Mouse (Mus musculus): Measurements from ENCODE around the gene Tcl1. TPM values are rescaled to one million over a fixed set of nuclear protein-coding genes. Genes with fewer than 3 reads are reported as not detected.
"Not testable (repeated sequence)": the region's sequence is repeated elsewhere in the genome, so short reads cannot be mapped to it uniquely, and the experiment has no call there.

The Tcl1 gene
- polyA plus RNA-seq, 1 experiment from 2014 or later, result not detected

DNA sequence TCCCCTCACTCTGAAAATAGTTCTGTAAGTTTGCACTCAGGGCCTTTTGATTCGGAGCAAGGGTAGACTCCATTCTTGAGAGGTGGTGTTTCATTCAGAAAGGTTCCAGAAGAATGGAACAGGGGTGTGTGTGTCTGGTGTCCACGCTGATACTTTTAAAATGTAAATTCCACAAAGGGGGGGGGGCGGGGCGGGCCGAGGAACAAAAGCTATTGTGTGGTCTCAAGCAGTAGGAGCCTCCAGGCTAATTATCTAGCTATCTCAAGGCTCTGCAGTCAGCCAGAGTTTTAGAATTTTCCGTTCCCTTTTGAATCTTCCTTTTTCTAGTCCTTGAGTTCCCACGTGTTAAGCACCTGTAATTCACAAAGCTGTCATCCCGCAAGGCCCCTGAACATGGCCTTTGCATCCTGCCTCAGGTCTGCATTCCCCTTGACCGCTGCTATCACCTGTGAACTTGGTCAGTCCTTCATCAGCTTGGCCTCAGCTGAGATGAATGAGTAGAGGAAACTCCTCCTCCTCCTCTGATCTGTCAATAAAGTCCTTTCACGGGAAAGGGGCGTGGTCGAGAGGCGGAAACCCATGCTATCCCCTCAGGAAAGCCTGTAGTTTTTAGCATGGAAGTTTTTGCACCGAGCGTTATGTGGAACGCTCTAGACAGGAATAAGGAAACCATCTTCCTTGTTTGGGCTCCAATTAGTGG lies 2.2 kb upstream of the Tcl1 start:
- H3K4me3 ChIP-seq (ENCODE audit: low read depth, low read length), result no peak overlapping the region
- DNase-seq (ENCODE audit: low spot score) (no peak), ATAC-seq (ENCODE audit: low FRiP score, low TSS enrichment) (no peak)
- no peak overlapping the region for H3K27ac ChIP-seq (replicated peaks)
- no peaks in the 10 kb centered on the region for H3K27me3 ChIP-seq (ENCODE audit: control insufficient read depth, insufficient read depth, low read length)
- TF ChIP-seq CTCF (IDR thresholded peaks at IDR 0.05; ENCODE audit: low read depth), result no peak
- TF ChIP-seq EP300 (optimal IDR thresholded peaks at IDR 0.05), result no peak
- no peaks in the 10 kb centered on the region for H3K36me3 ChIP-seq (ENCODE audit: control insufficient read depth, insufficient read depth, low read length)
- H3K4me2 ChIP-seq (replicated peaks; ENCODE audit: low read depth), result no peak overlapping the region
- no peak overlapping the region for H3K9ac ChIP-seq (ENCODE audit: low read length)
- 55% methylated on average over 16 of the region's 16 CpGs for WGBS
- H3K4me1 ChIP-seq (replicated peaks; ENCODE audit: control insufficient read depth, insufficient read depth), result no peaks in the 10 kb centered on the region
- H3K9me3 ChIP-seq (ENCODE audit: control insufficient read depth, low read length), result no peaks in the 10 kb centered on the region

DNA sequence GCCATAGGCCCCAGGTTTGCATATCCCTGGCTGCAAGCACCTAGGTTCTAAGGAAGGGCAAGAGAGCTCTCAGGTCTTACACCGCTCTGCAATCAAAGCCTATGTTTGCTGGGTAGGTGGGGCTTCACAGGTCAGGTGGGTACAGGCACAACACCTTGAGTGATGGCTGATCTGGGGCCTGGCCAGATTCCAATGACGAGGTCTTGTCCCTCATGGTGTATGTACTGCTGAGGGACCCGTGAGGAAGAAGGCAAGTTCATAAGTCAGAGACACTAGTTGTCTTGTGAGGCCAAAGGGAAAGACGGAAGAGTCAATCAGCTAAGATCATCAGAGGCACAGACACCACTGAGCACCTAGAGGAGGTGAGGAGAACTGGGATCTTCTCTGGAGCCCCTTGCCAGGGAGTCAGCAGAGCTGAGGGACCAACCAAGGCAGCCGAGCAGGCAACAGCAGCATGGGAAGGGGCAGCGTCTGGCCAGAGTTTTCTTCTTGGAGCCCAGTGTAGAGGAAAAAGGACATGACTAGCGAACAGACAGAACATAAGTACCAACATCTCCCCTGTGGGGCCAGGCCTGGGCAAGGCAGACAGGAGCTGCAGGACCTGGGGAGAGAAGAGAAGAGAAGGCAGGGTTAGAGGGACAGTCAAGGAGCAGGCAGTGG lies 5.4 kb downstream of the Tcl1 start:
- WGBS, result 75% methylated on average over 7 of the region's 7 CpGs
- TF ChIP-seq CTCF (IDR thresholded peaks at IDR 0.05; ENCODE audit: low read depth) (no peak), EP300 (optimal IDR thresholded peaks at IDR 0.05) (no peak)
- H3K36me3 ChIP-seq (ENCODE audit: control insufficient read depth, insufficient read depth, low read length), result no peaks in the 10 kb centered on the region

DNA sequence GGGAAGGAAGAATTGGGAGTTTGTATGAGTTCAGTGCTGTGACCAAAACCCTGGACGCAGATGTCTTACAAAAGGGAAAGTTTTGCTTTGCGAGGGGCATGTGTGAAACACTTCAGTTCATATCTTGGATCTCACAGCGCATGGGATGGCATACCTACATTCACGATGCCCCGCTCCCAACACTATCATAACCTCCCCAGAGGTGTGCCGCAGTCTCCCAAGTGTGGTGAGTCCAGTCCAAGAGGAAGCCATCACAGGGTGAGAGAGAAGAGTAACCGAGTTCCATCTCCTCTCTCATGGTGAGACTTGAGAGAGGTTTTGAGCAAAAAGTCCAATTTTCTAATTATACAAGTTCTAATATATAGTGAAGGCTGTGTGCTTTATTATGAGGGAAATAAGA lies 13.4 kb downstream of the Tcl1 start:
- Histone ChIP-seq H3K36me3 (ENCODE audit: control insufficient read depth, insufficient read depth, low read length) (no peaks in the 10 kb centered on the region), H3K27ac (replicated peaks) (no peak overlapping the region), H3K27me3 (ENCODE audit: control insufficient read depth, insufficient read depth, low read length) (no peaks in the 10 kb centered on the region), H3K9ac (ENCODE audit: low read length) (no peak overlapping the region), H3K4me1 (replicated peaks; ENCODE audit: control insufficient read depth, insufficient read depth) (no peaks in the 10 kb centered on the region), H3K9me3 (ENCODE audit: control insufficient read depth, low read length) (no peaks in the 10 kb centered on the region), H3K4me2 (replicated peaks; ENCODE audit: low read depth) (no peak overlapping the region), H3K4me3 (ENCODE audit: low read depth, low read length) (no peak overlapping the region)
- ATAC-seq (ENCODE audit: low FRiP score, low TSS enrichment), result no peak
- TF ChIP-seq CTCF (IDR thresholded peaks at IDR 0.05; ENCODE audit: low read depth), result no peak
- TF ChIP-seq EP300 (optimal IDR thresholded peaks at IDR 0.05), result no peak
- no peak for DNase-seq (ENCODE audit: low spot score)
- 94% methylated on average over 7 of the region's 7 CpGs for WGBS

More for the DNA sequence above, 5.4 kb downstream of the Tcl1 start:
- H3K4me2 ChIP-seq (replicated peaks; ENCODE audit: low read depth), result no peak overlapping the region
- H3K4me1 ChIP-seq (replicated peaks; ENCODE audit: control insufficient read depth, insufficient read depth), result no peaks in the 10 kb centered on the region
- no peak overlapping the region for H3K9ac ChIP-seq (ENCODE audit: low read length)
- no peak overlapping the region for H3K4me3 ChIP-seq (ENCODE audit: low read depth, low read length)
- no peaks in the 10 kb centered on the region for H3K27me3 ChIP-seq (ENCODE audit: control insufficient read depth, insufficient read depth, low read length)
- no peak for DNase-seq (ENCODE audit: low spot score)
- H3K27ac ChIP-seq (replicated peaks), result no peak overlapping the region
- ATAC-seq (ENCODE audit: low FRiP score, low TSS enrichment), result no peak
- H3K9me3 ChIP-seq (ENCODE audit: control insufficient read depth, low read length), result no peaks in the 10 kb centered on the region

DNA sequence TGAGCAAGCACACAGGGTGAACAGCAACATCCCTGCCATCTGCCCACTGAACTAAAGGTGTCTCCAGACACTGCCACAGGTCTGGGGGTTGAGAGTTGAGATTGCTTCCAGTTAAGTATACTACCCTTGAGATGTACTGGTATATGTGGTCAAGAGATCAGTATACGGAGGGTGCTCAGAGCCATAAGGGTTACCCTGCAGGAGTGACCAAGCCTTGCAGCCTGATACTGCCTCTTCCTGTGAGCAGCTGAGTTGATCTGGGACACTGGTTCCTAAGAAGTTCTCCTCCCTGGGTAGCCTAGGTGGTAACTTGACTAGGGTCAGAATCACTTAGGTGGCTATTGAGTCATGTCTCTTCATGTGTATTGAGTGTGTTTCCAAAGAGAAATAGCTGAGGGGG lies 14.2 kb downstream of the Tcl1 start:
- 94% methylated on average over 1 of the region's 1 CpGs for WGBS
- no peaks in the 10 kb centered on the region for H3K36me3 ChIP-seq (ENCODE audit: control insufficient read depth, insufficient read depth, low read length)
- H3K9ac ChIP-seq (ENCODE audit: low read length), result no peak overlapping the region
- no peak overlapping the region for H3K27ac ChIP-seq (replicated peaks)
- no peaks in the 10 kb centered on the region for H3K4me1 ChIP-seq (replicated peaks; ENCODE audit: control insufficient read depth, insufficient read depth)
- TF ChIP-seq EP300 (optimal IDR thresholded peaks at IDR 0.05) (no peak), CTCF (IDR thresholded peaks at IDR 0.05; ENCODE audit: low read depth) (no peak)
- no peaks in the 10 kb centered on the region for H3K9me3 ChIP-seq (ENCODE audit: control insufficient read depth, low read length)
- no peaks in the 10 kb centered on the region for H3K27me3 ChIP-seq (ENCODE audit: control insufficient read depth, insufficient read depth, low read length)
- no peak for DNase-seq (ENCODE audit: low spot score)
- H3K4me2 ChIP-seq (replicated peaks; ENCODE audit: low read depth), result no peak overlapping the region
- no peak overlapping the region for H3K4me3 ChIP-seq (ENCODE audit: low read depth, low read length)
- no peak for ATAC-seq (ENCODE audit: low FRiP score, low TSS enrichment)

DNA sequence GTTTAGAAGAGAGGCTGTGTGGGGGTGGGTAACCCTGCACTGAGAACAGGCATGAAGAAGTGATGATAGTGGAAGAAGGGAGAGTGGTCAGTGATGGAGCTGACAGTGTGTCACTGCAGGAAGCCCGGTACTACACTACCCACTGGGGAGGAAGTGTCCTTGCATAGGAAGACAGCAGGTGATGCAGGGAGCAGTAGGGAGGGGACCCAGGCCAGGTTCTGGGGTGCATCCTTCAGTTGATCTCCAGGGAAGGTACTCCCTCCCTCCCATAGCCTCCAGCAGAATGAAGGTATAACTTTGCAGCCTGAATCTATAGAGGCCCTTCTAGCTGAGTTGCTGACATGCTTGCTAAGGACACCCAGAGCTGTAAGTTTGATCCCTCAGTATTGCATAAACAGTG lies 15.5 kb downstream of the Tcl1 start:
- WGBS, result 73% methylated on average over 1 of the region's 1 CpGs
- H3K4me3 ChIP-seq (ENCODE audit: low read depth, low read length), result no peak overlapping the region
- TF ChIP-seq CTCF (IDR thresholded peaks at IDR 0.05; ENCODE audit: low read depth), result no peak
- TF ChIP-seq EP300 (optimal IDR thresholded peaks at IDR 0.05), result no peak
- no peaks in the 10 kb centered on the region for H3K4me1 ChIP-seq (replicated peaks; ENCODE audit: control insufficient read depth, insufficient read depth)
- no peak overlapping the region for H3K9ac ChIP-seq (ENCODE audit: low read length)
- H3K27me3 ChIP-seq (ENCODE audit: control insufficient read depth, insufficient read depth, low read length), result no peaks in the 10 kb centered on the region
- DNase-seq (ENCODE audit: low spot score), result no peak
- no peaks in the 10 kb centered on the region for H3K36me3 ChIP-seq (ENCODE audit: control insufficient read depth, insufficient read depth, low read length)
- H3K27ac ChIP-seq (replicated peaks), result no peak overlapping the region
- ATAC-seq (ENCODE audit: low FRiP score, low TSS enrichment), result no peak
- no peak overlapping the region for H3K4me2 ChIP-seq (replicated peaks; ENCODE audit: low read depth)
- H3K9me3 ChIP-seq (ENCODE audit: control insufficient read depth, low read length), result no peaks in the 10 kb centered on the region

DNA sequence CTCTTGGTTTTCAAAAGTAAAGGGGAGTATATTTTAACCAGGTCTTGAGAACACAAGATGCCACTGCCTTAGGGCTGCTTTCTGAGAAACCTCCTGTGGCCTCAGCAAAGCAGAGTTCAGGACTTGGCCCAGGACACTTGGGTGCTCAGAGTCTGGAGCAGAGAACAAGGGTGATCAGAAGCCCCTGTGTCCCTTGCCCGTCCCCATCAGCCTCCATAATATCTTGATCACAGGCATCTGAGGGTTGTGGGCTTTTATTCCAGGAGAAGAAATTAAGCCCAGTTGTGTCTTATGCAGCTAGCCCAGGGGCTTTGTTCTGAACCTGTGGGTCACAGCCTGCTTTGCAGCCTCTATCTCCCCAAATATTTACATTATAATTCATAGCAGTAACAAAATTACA lies 20.9 kb downstream of the Tcl1 start, which contains the start of gene Tcl1b4:
TSS of gene Tcl1b4 (plus strand) at position 301 of the 400 bp plus-strand sequence.
- H3K36me3 ChIP-seq (ENCODE audit: control insufficient read depth, insufficient read depth, low read length); H3K9me3 ChIP-seq (ENCODE audit: control insufficient read depth, low read length); DNase-seq (ENCODE audit: low spot score); H3K4me3 ChIP-seq (ENCODE audit: low read depth, low read length); H3K27ac ChIP-seq (replicated peaks); H3K9ac ChIP-seq (ENCODE audit: low read length); H3K4me1 ChIP-seq (replicated peaks; ENCODE audit: control insufficient read depth, insufficient read depth); ATAC-seq (ENCODE audit: low FRiP score, low TSS enrichment); H3K4me2 ChIP-seq (replicated peaks; ENCODE audit: low read depth); H3K27me3 ChIP-seq (ENCODE audit: control insufficient read depth, insufficient read depth, low read length): not testable (repeated sequence)
- WGBS, result 67% methylated on average over 1 of the region's 1 CpGs

DNA sequence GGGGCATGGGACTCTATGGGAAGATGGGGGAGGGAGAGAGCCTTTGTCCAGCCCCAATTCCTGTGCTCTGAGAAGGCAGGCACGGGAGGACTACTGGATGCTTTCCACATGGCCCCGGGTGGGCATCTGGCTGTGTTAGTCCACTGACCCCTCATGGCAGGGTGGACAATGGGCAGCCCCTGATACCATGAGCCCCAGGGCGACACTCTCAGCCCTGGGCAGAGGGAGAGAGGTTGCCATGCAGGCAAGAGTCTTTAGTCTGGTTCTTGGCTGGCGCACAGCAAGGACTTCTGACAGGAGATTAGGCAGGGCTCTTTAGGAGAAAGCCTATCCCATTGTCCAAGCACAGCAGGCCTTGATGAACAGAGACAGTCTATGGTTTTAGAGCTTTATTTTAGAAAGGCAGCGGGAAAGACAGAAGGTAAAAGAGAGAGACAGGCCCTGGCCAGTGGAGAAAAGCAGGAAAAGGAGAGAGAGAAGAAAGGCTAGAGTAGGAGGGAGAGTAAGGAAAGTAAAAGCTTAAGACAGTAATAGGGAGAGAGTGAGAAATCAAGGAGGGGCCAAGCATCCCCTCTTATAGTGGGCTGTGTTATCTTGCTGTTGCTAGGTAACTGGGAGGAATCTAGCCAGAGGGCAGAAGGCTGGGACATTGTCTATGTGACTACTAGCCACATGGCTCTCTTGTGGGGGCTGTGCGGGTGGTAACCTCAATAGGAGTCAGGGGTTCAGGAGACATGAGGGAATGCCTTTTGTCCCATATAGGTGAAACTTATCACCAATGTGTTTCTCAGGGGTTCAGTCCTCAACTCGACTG lies 22.7 kb downstream of the Tcl1 start:
- 69% methylated on average over 7 of the region's 7 CpGs for WGBS
- not testable (repeated sequence) for H3K9me3 ChIP-seq (ENCODE audit: control insufficient read depth, low read length); DNase-seq (ENCODE audit: low spot score); ATAC-seq (ENCODE audit: low FRiP score, low TSS enrichment); H3K4me1 ChIP-seq (replicated peaks; ENCODE audit: control insufficient read depth, insufficient read depth); H3K27me3 ChIP-seq (ENCODE audit: control insufficient read depth, insufficient read depth, low read length); H3K4me3 ChIP-seq (ENCODE audit: low read depth, low read length); H3K27ac ChIP-seq (replicated peaks); H3K36me3 ChIP-seq (ENCODE audit: control insufficient read depth, insufficient read depth, low read length); H3K9ac ChIP-seq (ENCODE audit: low read length); H3K4me2 ChIP-seq (replicated peaks; ENCODE audit: low read depth)

DNA sequence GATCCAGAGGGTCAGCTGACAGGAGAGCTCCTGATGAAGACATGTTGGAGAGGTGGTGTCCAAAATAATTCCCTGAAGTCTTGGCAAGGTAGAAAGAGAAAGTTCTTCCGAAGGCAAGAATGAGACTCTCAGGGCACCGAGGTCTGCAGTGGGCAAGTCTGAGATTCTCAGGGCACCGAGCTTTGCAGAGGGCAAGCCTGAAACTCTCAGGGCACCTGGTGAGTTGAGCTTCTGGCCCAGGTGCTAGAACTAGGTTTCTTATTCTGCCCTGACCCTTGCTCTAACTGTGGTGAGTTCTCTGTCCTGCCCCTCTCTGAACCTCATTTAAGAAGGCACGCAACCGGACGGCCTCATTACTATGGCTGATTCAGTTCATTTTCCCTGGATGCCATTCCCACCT lies 31.9 kb downstream of the Tcl1 start, which contains the start of gene Tcl1b3:
TSS of gene Tcl1b3 (plus strand) at position 301 of the 400 bp plus-strand sequence.
- WGBS, result 85% methylated on average over 6 of the region's 6 CpGs
- ATAC-seq (ENCODE audit: low FRiP score, low TSS enrichment); DNase-seq (ENCODE audit: low spot score); H3K4me3 ChIP-seq (ENCODE audit: low read depth, low read length); H3K4me2 ChIP-seq (replicated peaks; ENCODE audit: low read depth); H3K27me3 ChIP-seq (ENCODE audit: control insufficient read depth, insufficient read depth, low read length); H3K4me1 ChIP-seq (replicated peaks; ENCODE audit: control insufficient read depth, insufficient read depth); H3K27ac ChIP-seq (replicated peaks); H3K9ac ChIP-seq (ENCODE audit: low read length); H3K36me3 ChIP-seq (ENCODE audit: control insufficient read depth, insufficient read depth, low read length); H3K9me3 ChIP-seq (ENCODE audit: control insufficient read depth, low read length): not testable (repeated sequence)
